Mouse (Mus musculus) Muller cell, postnatal 12 days (primary cell): ENCODE measurements around the gene Rnf223.

Experiments used
- DNase-seq: peaks from one replicate; pipeline ENCODE4 v3.0.0-alpha.2; 2015; ENCODE audit errors: inconsistent ontology term

The Rnf223 gene

GRCm38 (mm10) chr4:156130436-156130835, at the start of gene Rnf223:
Gene Rnf223, plus strand, starts transcription at chr4:156130513.
- no peak for DNase-seq

- no peak for DNase-seq
Observed at GRCm38 (mm10) chr4:156082621-156083234, 47.6 kb upstream of the Rnf223 start.

GRCm38 (mm10) chr4:156083348-156083747, 47.0 kb upstream of the Rnf223 start:
- no peak for DNase-seq

GRCm38 (mm10) chr4:156084096-156084879, 46.0 kb upstream of the Rnf223 start:
- no peak for DNase-seq

- DNase-seq = no peak
Observed at GRCm38 (mm10) chr4:156085256-156085655, 45.1 kb upstream of the Rnf223 start.

GRCm38 (mm10) chr4:156087398-156088087, 42.8 kb upstream of the Rnf223 start:
- no peak for DNase-seq

- no peak for DNase-seq
Observed at GRCm38 (mm10) chr4:156091236-156091635, 39.1 kb upstream of the Rnf223 start.

- no peak for DNase-seq
Observed at GRCm38 (mm10) chr4:156092765-156093164, 37.5 kb upstream of the Rnf223 start.

- DNase-seq = no peak
Observed at GRCm38 (mm10) chr4:156093758-156094157, 36.6 kb upstream of the Rnf223 start.

GRCm38 (mm10) chr4:156096191-156096590, 34.1 kb upstream of the Rnf223 start:
- no peak for DNase-seq

GRCm38 (mm10) chr4:156097770-156098366, 32.4 kb upstream of the Rnf223 start:
- no peak for DNase-seq

GRCm38 (mm10) chr4:156099427-156099826, 30.9 kb upstream of the Rnf223 start:
- DNase-seq = no peak

- DNase-seq = no peak
Observed at GRCm38 (mm10) chr4:156100501-156100900, 29.8 kb upstream of the Rnf223 start.

- no peak for DNase-seq
Observed at GRCm38 (mm10) chr4:156101481-156101903, 28.8 kb upstream of the Rnf223 start.

- no peak for DNase-seq
Observed at GRCm38 (mm10) chr4:156103342-156103741, 27.0 kb upstream of the Rnf223 start.

GRCm38 (mm10) chr4:156108606-156109546, 21.4 kb upstream of the Rnf223 start:
- DNase-seq = peak; percentile 73

GRCm38 (mm10) chr4:156109570-156110331, 20.6 kb upstream of the Rnf223 start, which contains the start of gene 9430015G10Rik:
Gene 9430015G10Rik, plus strand, starts transcription at chr4:156109982.
- DNase-seq = peak; percentile 100

GRCm38 (mm10) chr4:156124077-156124476, 6.2 kb upstream of the Rnf223 start:
- DNase-seq = no peak

GRCm38 (mm10) chr4:156125393-156125792, 4.9 kb upstream of the Rnf223 start:
- DNase-seq = no peak

- no peak for DNase-seq
Observed at GRCm38 (mm10) chr4:156126841-156127240, 3.5 kb upstream of the Rnf223 start.
